Mouse (Mus musculus) adrenal gland, adult (tissue): ENCODE results near the gene Bbx.

Experiments used
- DNase-seq, 2 experiments: peaks; one replicate each; pipeline ENCODE4 v3.0.0; 2022 to 2023; ENCODE audit warnings: low spot score in 1 of 2; ENCODE audit not compliant: inconsistent age in 2 of 2

Gene Bbx

GRCm38 (mm10) chr16:50399775-50400174, 32.4 kb downstream of the Bbx start:
- DNase-seq, result peak in 1 of 2 experiments; percentile 63

GRCm38 (mm10) chr16:50398564-50398963, 33.6 kb downstream of the Bbx start:
- no peak for DNase-seq

- DNase-seq, result no peak
These were observed 36.1 kb downstream of the Bbx start for GRCm38 (mm10) chr16:50395928-50396612.

GRCm38 (mm10) chr16:50388499-50388898, 43.7 kb downstream of the Bbx start:
- no peak for DNase-seq

- DNase-seq, result no peak
These were observed 48.6 kb downstream of the Bbx start for GRCm38 (mm10) chr16:50383541-50383940.

GRCm38 (mm10) chr16:50381351-50381746, 50.8 kb downstream of the Bbx start:
- no peak for DNase-seq

- peak; percentile 71 to 89 for DNase-seq
These were observed 51.4 kb downstream of the Bbx start for GRCm38 (mm10) chr16:50380682-50381350.

GRCm38 (mm10) chr16:50380232-50380631, 52.0 kb downstream of the Bbx start:
- DNase-seq, result no peak

- peak in 1 of 2 experiments; percentile 76 for DNase-seq
These were observed 57.6 kb downstream of the Bbx start for GRCm38 (mm10) chr16:50374611-50375010.

GRCm38 (mm10) chr16:50373685-50374084, 58.5 kb downstream of the Bbx start:
- no peak for DNase-seq

GRCm38 (mm10) chr16:50372543-50372942, 59.6 kb downstream of the Bbx start:
- peak in 1 of 2 experiments; percentile 31 for DNase-seq

GRCm38 (mm10) chr16:50371460-50371859, 60.7 kb downstream of the Bbx start:
- peak in 1 of 2 experiments; percentile 42 for DNase-seq

- no peak for DNase-seq
These were observed 61.8 kb downstream of the Bbx start for GRCm38 (mm10) chr16:50370423-50370822.

- no peak for DNase-seq
These were observed 65.6 kb downstream of the Bbx start for GRCm38 (mm10) chr16:50366556-50366955.

- DNase-seq, result peak; percentile 42 to 86
These were observed 67.8 kb downstream of the Bbx start for GRCm38 (mm10) chr16:50364189-50365059.

GRCm38 (mm10) chr16:50363443-50364188, 68.6 kb downstream of the Bbx start:
- peak in 1 of 2 experiments; percentile 22 for DNase-seq

GRCm38 (mm10) chr16:50360631-50361030, 71.6 kb downstream of the Bbx start:
- DNase-seq, result no peak

GRCm38 (mm10) chr16:50329684-50330083, 102.5 kb downstream of the Bbx start:
- no peak for DNase-seq

- no peak for DNase-seq
These were observed 107.4 kb downstream of the Bbx start for GRCm38 (mm10) chr16:50324746-50325145.

- DNase-seq, result no peak
These were observed 107.9 kb downstream of the Bbx start for GRCm38 (mm10) chr16:50324292-50324691.

- no peak for DNase-seq
These were observed 110.8 kb downstream of the Bbx start for GRCm38 (mm10) chr16:50321368-50321767.
